Mouse (Mus musculus) cerebellum, adult 11-12 months (tissue): ENCODE measurements around the gene 1810030O07Rik.
"Not testable (repeated sequence)": the region's sequence is repeated elsewhere in the genome, so short reads cannot be mapped to it uniquely, and the experiment has no call there.

ENCODE experiments used
- DNase-seq: peaks from one replicate; pipeline ENCODE4 v3.0.0; 2022

The 1810030O07Rik gene

GRCm38 (mm10) chrX:12673054-12673775, at the start of gene 1810030O07Rik:
Gene 1810030O07Rik, minus strand, starts transcription at chrX:12673668.
- peak; percentile 92 for DNase-seq

GRCm38 (mm10) chrX:12716036-12716435, 42.6 kb upstream of the 1810030O07Rik start:
- DNase-seq, result no peak

GRCm38 (mm10) chrX:12713796-12714195, 40.3 kb upstream of the 1810030O07Rik start:
- DNase-seq, result no peak

- DNase-seq, result no peak
Observed at GRCm38 (mm10) chrX:12686910-12687309, 13.4 kb upstream of the 1810030O07Rik start.

GRCm38 (mm10) chrX:12686071-12686470, 12.6 kb upstream of the 1810030O07Rik start:
- DNase-seq, result no peak

- peak; percentile 36 for DNase-seq
Observed at GRCm38 (mm10) chrX:12677396-12677795, 3.9 kb upstream of the 1810030O07Rik start.

- DNase-seq, result no peak
Observed at GRCm38 (mm10) chrX:12653879-12654278, 19.6 kb downstream of the 1810030O07Rik start.

GRCm38 (mm10) chrX:12651906-12652305, 21.6 kb downstream of the 1810030O07Rik start:
- no peak for DNase-seq

- DNase-seq, result peak; percentile 63
Observed at GRCm38 (mm10) chrX:12645531-12646304, 27.8 kb downstream of the 1810030O07Rik start.

- no peak for DNase-seq
Observed at GRCm38 (mm10) chrX:12644976-12645375, 28.5 kb downstream of the 1810030O07Rik start.

- no peak for DNase-seq
Observed at GRCm38 (mm10) chrX:12625131-12625530, 48.3 kb downstream of the 1810030O07Rik start.

- not testable (repeated sequence) for DNase-seq
Observed at GRCm38 (mm10) chrX:12612360-12612759, 61.1 kb downstream of the 1810030O07Rik start.

- no peak for DNase-seq
Observed at GRCm38 (mm10) chrX:12611211-12611610, 62.3 kb downstream of the 1810030O07Rik start.

GRCm38 (mm10) chrX:12610541-12610940, 62.9 kb downstream of the 1810030O07Rik start:
- not testable (repeated sequence) for DNase-seq
